In genomic region chr11:93599755-93600154, GRCm38 (mm10) we compare ENCODE assay signal across 30 mouse cellular contexts.
"Had no signal": no experiment of that assay in that cellular context is flagged by ENCODE, and none has a peak within 500 bp of the region (broad histone marks: within the 10 kb centered on the region; RNA-seq: fewer than 3 reads in every experiment).

No protein-coding gene starts in this region.

- ATAC-seq: hindbrain, embryonic 16.5 days; hindbrain, postnatal 0 days; inflammation-experienced regulatory T-cells, adult 6 months; intestine, embryonic 15.5 days; intestine, embryonic 16.5 days had no signal

- H3K4me2 ChIP-seq: heart, embryonic 11.5 days; heart, embryonic 12.5 days; heart, embryonic 13.5 days; heart, embryonic 15.5 days; hindbrain, embryonic 12.5 days; hindbrain, embryonic 13.5 days; hindbrain, embryonic 14.5 days; hindbrain, embryonic 15.5 days; intestine, embryonic 15.5 days; kidney, embryonic 15.5 days had no signal

- H3K36me3 ChIP-seq: heart, embryonic 10.5 days; heart, embryonic 12.5 days; heart, embryonic 13.5 days; heart, embryonic 15.5 days; hindbrain, embryonic 10.5 days; hindbrain, embryonic 12.5 days; hindbrain, embryonic 13.5 days; hindbrain, embryonic 15.5 days; intestine, embryonic 15.5 days; kidney, embryonic 15.5 days had no signal

- H3K27ac ChIP-seq: heart, embryonic 10.5 days; heart, embryonic 13.5 days; heart, embryonic 15.5 days; hindbrain, embryonic 10.5 days; hindbrain, embryonic 12.5 days; hindbrain, embryonic 13.5 days; hindbrain, embryonic 14.5 days; hindbrain, embryonic 15.5 days; hindbrain, postnatal 0 days; intestine, embryonic 15.5 days; kidney, embryonic 15.5 days; kidney, postnatal 0 days; layer of hippocampus, adult 2 months; left cerebral cortex, adult 2 months had no signal

- DNase-seq: heart, postnatal 10 days; heart, postnatal 14 days; heart, postnatal 36 days; heart, postnatal 4 days; kidney, adult 11 months; kidney, adult 18-20 months; kidney, postnatal 10 days; kidney, postnatal 14 days; kidney, postnatal 4 days; layer of hippocampus, adult 9-11 months; layer of hippocampus, postnatal 36 days had no signal

- H3K4me1 ChIP-seq: heart, embryonic 10.5 days; heart, embryonic 12.5 days; heart, embryonic 13.5 days; heart, embryonic 15.5 days; hindbrain, embryonic 10.5 days; hindbrain, embryonic 12.5 days; intestine, embryonic 15.5 days; kidney, embryonic 15.5 days had no signal

- H3K4me3 ChIP-seq: heart, embryonic 10.5 days; heart, embryonic 12.5 days; heart, embryonic 13.5 days; heart, embryonic 15.5 days; hindbrain, embryonic 10.5 days; hindbrain, embryonic 12.5 days; hindbrain, embryonic 13.5 days; hindbrain, embryonic 15.5 days; intestine, embryonic 15.5 days; kidney, embryonic 15.5 days; layer of hippocampus, adult 2 months; left cerebral cortex, adult 2 months had no signal

- H3K9ac ChIP-seq: heart, embryonic 12.5 days; heart, embryonic 13.5 days; heart, embryonic 15.5 days; hindbrain, embryonic 12.5 days; hindbrain, embryonic 13.5 days; hindbrain, embryonic 14.5 days; hindbrain, embryonic 15.5 days; intestine, embryonic 15.5 days; kidney, embryonic 15.5 days had no signal

- H3K27me3 ChIP-seq: heart, embryonic 12.5 days; heart, embryonic 13.5 days; heart, embryonic 15.5 days; hindbrain, embryonic 12.5 days; hindbrain, embryonic 13.5 days; hindbrain, embryonic 15.5 days; intestine, embryonic 15.5 days; kidney, embryonic 15.5 days had no signal

- H3K9me3 ChIP-seq: heart, embryonic 10.5 days; heart, embryonic 12.5 days; heart, embryonic 13.5 days; heart, embryonic 15.5 days; hindbrain, embryonic 10.5 days; hindbrain, embryonic 12.5 days; hindbrain, embryonic 13.5 days; hindbrain, embryonic 15.5 days; intestine, embryonic 15.5 days; kidney, embryonic 15.5 days had no signal
